Mouse (Mus musculus): Measurements from ENCODE around the gene Akirin2. TPM values are rescaled to one million over a fixed set of nuclear protein-coding genes. Genes with fewer than 3 reads are reported as not detected.

Gene Akirin2
- polyA plus RNA-seq (2016; fragmentation: Nextera tagmentation; extraction: Ambion mirVana) = 45.2 and 68.4 TPM in 2 replicates

DNA sequence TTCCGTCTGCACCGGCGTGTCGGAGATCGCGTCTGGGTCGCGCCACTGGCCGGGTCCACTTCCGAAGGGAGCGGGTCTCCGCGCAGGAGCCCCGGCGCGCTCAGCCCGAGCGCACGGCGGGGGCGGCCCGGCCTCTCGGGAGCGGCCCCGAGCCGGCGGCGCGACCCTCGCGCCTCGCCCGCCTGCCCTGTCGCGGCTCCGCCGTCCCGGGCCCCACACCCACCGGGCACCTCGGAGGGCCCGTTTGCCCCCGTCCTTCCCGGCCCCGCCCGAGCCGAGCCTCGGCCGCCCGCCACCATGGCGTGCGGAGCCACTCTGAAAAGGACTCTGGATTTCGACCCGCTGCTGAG, at the start of gene Akirin2:
Gene Akirin2, plus strand, starts transcription at position 190 of the 350 bp plus-strand sequence.
- Histone ChIP-seq H3K27me3 (ENCODE audit: insufficient read depth, poor library complexity, severe bottlenecking) (no peaks in the 10 kb centered on the region), H3K27ac (peak within 1 kb of the TSS; percentile 97), H3K4me3 (peak within 1 kb of the TSS; percentile 86), H3K36me3 (0 out of 2 replicates have a peak, but pooled peaks cover 6% of the 10 kb centered on the region), H3K4me1 (peaks cover 11% of the 10 kb centered on the region), H3K9me3 (no peaks in the 10 kb centered on the region)
- DNase-seq (ENCODE audit: low spot score) = no peak
- WGBS = under 1% methylated on average over 43 of the region's 53 CpGs

DNA sequence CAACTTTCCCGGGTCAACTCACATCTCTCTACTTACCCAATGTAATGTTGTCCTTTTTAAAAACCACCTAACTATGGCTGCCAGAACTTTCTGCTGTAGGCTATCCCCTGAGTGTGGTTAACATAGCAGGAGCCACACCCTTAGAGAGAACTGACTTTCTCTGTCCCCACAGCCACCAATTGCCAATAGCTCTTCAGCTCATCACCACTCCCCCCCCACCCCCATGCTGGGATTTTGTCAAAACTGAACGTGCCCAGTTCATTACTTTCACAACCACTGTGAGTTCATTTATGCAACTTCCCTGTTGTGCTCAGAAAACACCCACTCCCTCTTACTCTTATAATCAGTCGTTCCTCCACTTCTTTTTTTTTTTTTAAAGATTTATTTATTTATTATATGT, 40.4 kb upstream of the Akirin2 start:
- Histone ChIP-seq H3K9me3 (0 out of 2 replicates have a peak, but pooled peaks cover 3% of the 10 kb centered on the region), H3K36me3 (no peaks in the 10 kb centered on the region), H3K27ac (no peak overlapping the region), H3K27me3 (ENCODE audit: insufficient read depth, poor library complexity, severe bottlenecking) (no peaks in the 10 kb centered on the region), H3K4me1 (no peaks in the 10 kb centered on the region), H3K4me3 (no peak overlapping the region)
- 81% methylated on average over 3 of the region's 3 CpGs for WGBS
- no peak for DNase-seq (ENCODE audit: low spot score)

- Histone ChIP-seq H3K27ac (no peak overlapping the region), H3K4me1 (no peaks in the 10 kb centered on the region), H3K36me3 (no peaks in the 10 kb centered on the region), H3K27me3 (ENCODE audit: insufficient read depth, poor library complexity, severe bottlenecking) (no peaks in the 10 kb centered on the region), H3K9me3 (no peaks in the 10 kb centered on the region), H3K4me3 (no peak overlapping the region)
- 75% methylated on average over 3 of the region's 3 CpGs for WGBS
- DNase-seq (ENCODE audit: low spot score) = no peak
Observed at GRCm38 (mm10) chr4:34522846-34523245, 27.9 kb upstream of the Akirin2 start.

- Histone ChIP-seq H3K36me3 (no peaks in the 10 kb centered on the region), H3K9me3 (no peaks in the 10 kb centered on the region), H3K4me1 (no peaks in the 10 kb centered on the region), H3K27ac (no peak overlapping the region), H3K4me3 (no peak overlapping the region), H3K27me3 (ENCODE audit: insufficient read depth, poor library complexity, severe bottlenecking) (no peaks in the 10 kb centered on the region)
- 86% methylated on average over 4 of the region's 4 CpGs for WGBS
- DNase-seq (ENCODE audit: low spot score) = no peak
Observed at GRCm38 (mm10) chr4:34523586-34523985, 27.2 kb upstream of the Akirin2 start.

DNA sequence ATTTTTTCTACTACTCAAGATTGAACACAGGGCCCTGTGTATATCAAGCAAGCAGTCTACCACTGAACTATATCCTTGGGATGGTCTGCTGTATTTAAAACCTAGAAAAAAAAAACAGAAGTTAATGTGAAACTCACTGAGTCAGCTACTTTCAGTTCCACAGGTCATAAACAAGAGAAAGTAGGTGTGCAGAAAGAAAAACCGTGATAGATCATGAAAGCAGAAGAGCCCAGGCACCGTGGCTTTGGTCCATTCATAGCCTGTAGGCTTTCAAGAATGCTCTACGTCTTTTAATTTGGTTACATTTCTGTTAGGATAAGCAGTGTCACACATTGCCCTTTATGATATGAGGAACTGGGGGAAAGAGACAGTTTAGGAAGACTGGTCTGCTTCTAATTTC, 24.0 kb upstream of the Akirin2 start:
- no peak overlapping the region for H3K27ac ChIP-seq
- no peaks in the 10 kb centered on the region for H3K27me3 ChIP-seq (ENCODE audit: insufficient read depth, poor library complexity, severe bottlenecking)
- WGBS = 85% methylated on average over 3 of the region's 3 CpGs
- H3K4me1 ChIP-seq = no peaks in the 10 kb centered on the region
- no peak overlapping the region for H3K4me3 ChIP-seq
- DNase-seq (ENCODE audit: low spot score) = no peak
- no peaks in the 10 kb centered on the region for H3K36me3 ChIP-seq
- no peaks in the 10 kb centered on the region for H3K9me3 ChIP-seq

DNA sequence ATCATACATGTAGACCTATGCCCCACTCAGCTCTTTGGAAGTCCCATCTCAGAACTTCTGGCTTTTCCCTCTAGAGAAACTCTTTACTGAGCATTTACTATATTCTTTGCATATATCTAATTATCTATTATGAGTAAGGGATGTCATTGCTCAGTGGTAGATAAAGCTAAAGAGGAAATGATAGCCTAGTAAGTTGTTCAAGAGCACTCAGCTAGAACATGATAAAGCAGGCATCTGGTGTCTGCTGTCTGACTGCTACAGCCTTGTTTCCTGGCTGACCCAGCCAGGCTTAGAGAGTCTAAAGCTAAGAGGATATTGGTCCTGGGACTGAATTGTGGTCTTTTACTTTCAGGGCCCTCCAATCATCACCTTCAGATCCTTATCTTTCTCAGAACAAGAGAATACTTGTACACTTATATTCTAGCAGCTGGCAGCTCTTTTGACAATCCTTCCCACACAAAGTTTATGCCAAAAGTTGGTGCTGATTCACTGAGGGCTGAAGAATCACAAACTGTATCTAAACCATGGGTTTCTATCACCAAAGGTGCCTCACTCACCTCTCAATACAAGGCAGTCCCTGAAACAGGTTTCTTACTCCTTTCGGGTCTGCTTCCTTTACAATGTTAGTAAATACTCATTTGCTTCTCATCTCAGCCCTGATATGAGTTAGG, 22.2 kb upstream of the Akirin2 start:
- H3K27me3 ChIP-seq (ENCODE audit: insufficient read depth, poor library complexity, severe bottlenecking) = no peaks in the 10 kb centered on the region
- WGBS = 78% methylated on average over 1 of the region's 1 CpGs
- H3K4me1 ChIP-seq = no peaks in the 10 kb centered on the region
- no peak overlapping the region for H3K4me3 ChIP-seq
- no peaks in the 10 kb centered on the region for H3K36me3 ChIP-seq
- DNase-seq (ENCODE audit: low spot score) = no peak
- no peaks in the 10 kb centered on the region for H3K9me3 ChIP-seq
- H3K27ac ChIP-seq = no peak overlapping the region

GRCm38 (mm10) chr4:34529379-34529778, 21.4 kb upstream of the Akirin2 start:
- Histone ChIP-seq H3K27ac (no peak overlapping the region), H3K27me3 (ENCODE audit: insufficient read depth, poor library complexity, severe bottlenecking) (no peaks in the 10 kb centered on the region), H3K4me3 (no peak overlapping the region), H3K36me3 (no peaks in the 10 kb centered on the region), H3K9me3 (no peaks in the 10 kb centered on the region), H3K4me1 (no peaks in the 10 kb centered on the region)
- WGBS = 66% methylated on average over 4 of the region's 4 CpGs
- DNase-seq (ENCODE audit: low spot score) = no peak

DNA sequence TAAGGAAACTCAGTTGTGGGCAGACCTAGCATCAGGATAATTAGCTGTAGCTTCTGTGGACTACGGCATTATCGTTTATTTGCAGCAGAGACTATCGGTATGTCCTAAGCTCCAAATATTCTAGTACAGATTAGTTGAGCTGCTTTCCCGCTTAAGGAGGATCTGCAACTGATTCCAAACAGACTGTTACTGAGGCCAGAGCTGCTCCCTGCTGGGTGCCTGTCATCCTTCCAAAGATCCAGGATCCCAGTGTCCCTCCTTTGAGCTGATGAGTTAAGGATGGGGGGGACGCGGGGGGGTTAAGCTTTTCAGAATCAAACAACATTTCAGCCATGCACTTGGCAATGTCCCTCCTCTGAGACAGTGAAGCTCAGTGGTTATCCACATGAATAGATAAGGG, 20.8 kb upstream of the Akirin2 start:
- Histone ChIP-seq H3K4me3 (no peak overlapping the region), H3K36me3 (no peaks in the 10 kb centered on the region), H3K4me1 (no peaks in the 10 kb centered on the region), H3K27me3 (ENCODE audit: insufficient read depth, poor library complexity, severe bottlenecking) (no peaks in the 10 kb centered on the region), H3K9me3 (no peaks in the 10 kb centered on the region), H3K27ac (no peak overlapping the region)
- 76% methylated on average over 6 of the region's 6 CpGs for WGBS
- DNase-seq (ENCODE audit: low spot score) = no peak

DNA sequence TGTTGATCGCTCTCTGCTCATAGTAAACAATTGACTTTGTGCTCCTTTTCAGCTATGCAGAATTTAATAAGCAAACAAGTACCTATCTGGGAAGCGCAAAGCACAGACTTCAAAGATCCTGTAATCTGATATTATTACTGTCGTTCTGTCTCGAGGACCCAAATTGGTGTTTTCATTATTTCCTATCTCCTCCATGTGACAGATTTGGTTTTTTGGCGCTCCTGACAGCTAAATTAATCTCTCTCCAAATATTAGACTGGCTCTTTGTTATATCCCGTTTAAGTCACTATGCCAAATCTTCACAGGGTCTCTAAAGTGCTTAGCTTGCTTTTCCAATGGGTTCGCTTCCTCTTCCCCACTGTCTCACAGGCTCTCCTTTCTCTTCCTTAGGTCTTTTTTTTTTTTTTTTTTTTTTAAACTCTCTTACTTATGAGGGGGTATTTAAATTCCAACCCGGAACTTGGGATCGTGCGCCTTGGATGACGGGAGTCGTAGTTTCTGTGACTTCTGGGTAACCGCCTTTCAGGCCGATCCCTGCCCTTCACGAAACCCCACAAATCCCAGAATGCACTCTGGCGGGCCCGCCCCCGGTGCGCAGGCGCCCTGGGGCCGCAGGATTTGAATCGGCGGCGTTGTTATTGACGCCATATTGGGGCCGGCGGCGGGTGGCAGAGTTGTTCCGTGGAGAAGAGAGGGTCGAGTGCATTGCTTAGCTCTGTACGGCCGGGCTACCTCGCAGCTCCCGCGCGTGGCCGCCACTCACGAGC, 573 bp upstream of the Akirin2 start:
- peak; percentile 98 for DNase-seq (ENCODE audit: low spot score)
- peaks cover 6% of the 10 kb centered on the region; the same call in 1 of the 2 replicates for H3K4me1 ChIP-seq
- 2% methylated on average over 38 of the region's 38 CpGs for WGBS
- peak overlapping the region; percentile 97 for H3K27ac ChIP-seq
- peak overlapping the region; percentile 86 for H3K4me3 ChIP-seq
- 0 out of 2 replicates have a peak, but pooled peaks cover 1% of the 10 kb centered on the region for H3K36me3 ChIP-seq
- H3K9me3 ChIP-seq = no peaks in the 10 kb centered on the region
- no peaks in the 10 kb centered on the region for H3K27me3 ChIP-seq (ENCODE audit: insufficient read depth, poor library complexity, severe bottlenecking)

- Histone ChIP-seq H3K9me3 (no peaks in the 10 kb centered on the region), H3K27me3 (ENCODE audit: insufficient read depth, poor library complexity, severe bottlenecking) (no peaks in the 10 kb centered on the region), H3K4me3 (peak overlapping the region; percentile 86), H3K27ac (peak overlapping the region; percentile 97), H3K4me1 (peaks cover 13% of the 10 kb centered on the region), H3K36me3 (0 out of 2 replicates have a peak, but pooled peaks cover 6% of the 10 kb centered on the region)
- under 1% methylated on average over 50 of the region's 50 CpGs for WGBS
- peak; percentile 89 for DNase-seq (ENCODE audit: low spot score)
Observed at GRCm38 (mm10) chr4:34551098-34551809, 517 bp downstream of the Akirin2 start.

GRCm38 (mm10) chr4:34551966-34552365, 1.2 kb downstream of the Akirin2 start:
- Histone ChIP-seq H3K4me1 (peaks cover 16% of the 10 kb centered on the region), H3K36me3 (0 out of 2 replicates have a peak, but pooled peaks cover 6% of the 10 kb centered on the region), H3K9me3 (no peaks in the 10 kb centered on the region), H3K4me3 (peak overlapping the region; percentile 86), H3K27me3 (ENCODE audit: insufficient read depth, poor library complexity, severe bottlenecking) (no peaks in the 10 kb centered on the region), H3K27ac (peak overlapping the region; percentile 97)
- 29% methylated on average over 3 of the region's 3 CpGs for WGBS
- no peak for DNase-seq (ENCODE audit: low spot score)

DNA sequence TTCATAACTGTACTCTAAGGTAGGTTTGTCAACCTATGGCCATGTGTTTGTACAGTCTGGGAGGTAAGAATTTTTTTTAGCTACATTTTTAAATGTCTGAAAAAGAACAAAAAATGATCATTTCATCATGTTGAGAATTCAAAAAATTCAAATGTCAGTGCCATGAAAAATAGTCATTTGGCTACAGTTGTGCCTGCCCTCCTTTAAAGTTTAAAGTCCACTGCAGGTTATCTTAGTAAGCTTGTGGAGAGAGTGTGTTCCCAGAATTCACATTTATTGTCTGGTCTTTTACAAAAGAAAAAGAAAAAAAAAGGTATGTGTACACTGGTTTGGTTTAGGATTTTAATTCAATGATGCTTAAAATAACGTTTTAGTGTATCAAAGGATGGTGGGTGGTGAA, 3.9 kb downstream of the Akirin2 start:
- no peak overlapping the region for H3K27ac ChIP-seq
- peaks cover 16% of the 10 kb centered on the region for H3K4me1 ChIP-seq
- 68% methylated on average over 1 of the region's 1 CpGs for WGBS
- H3K4me3 ChIP-seq = no peak overlapping the region
- no peaks in the 10 kb centered on the region for H3K9me3 ChIP-seq
- 0 out of 2 replicates have a peak, but pooled peaks cover 6% of the 10 kb centered on the region for H3K36me3 ChIP-seq
- H3K27me3 ChIP-seq (ENCODE audit: insufficient read depth, poor library complexity, severe bottlenecking) = no peaks in the 10 kb centered on the region
- no peak for DNase-seq (ENCODE audit: low spot score)

DNA sequence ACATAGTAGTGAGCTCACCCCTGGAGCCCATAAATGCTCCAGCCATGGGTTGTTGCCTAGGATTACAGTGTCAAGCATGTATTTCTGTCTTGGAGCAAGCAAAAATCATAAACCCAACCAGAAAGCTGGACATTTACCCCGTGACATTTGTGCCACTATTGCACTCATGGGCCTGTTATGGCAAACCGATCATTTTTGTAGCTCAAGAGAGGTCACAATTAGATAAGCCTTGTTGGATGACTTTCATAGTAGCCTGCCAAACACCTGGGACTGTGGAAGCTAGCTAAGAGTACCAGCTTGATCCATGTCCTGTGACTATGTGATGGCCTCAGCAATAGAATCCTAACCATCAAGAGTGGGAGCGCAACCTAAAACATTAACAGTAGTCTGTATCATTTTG, 4.9 kb downstream of the Akirin2 start:
- Histone ChIP-seq H3K4me3 (no peak overlapping the region), H3K9me3 (no peaks in the 10 kb centered on the region), H3K4me1 (peaks cover 16% of the 10 kb centered on the region), H3K36me3 (0 out of 2 replicates have a peak, but pooled peaks cover 6% of the 10 kb centered on the region), H3K27ac (no peak overlapping the region), H3K27me3 (ENCODE audit: insufficient read depth, poor library complexity, severe bottlenecking) (no peaks in the 10 kb centered on the region)
- DNase-seq (ENCODE audit: low spot score) = no peak
- 96% methylated on average over 3 of the region's 3 CpGs for WGBS
